In the genomic region with DNA sequence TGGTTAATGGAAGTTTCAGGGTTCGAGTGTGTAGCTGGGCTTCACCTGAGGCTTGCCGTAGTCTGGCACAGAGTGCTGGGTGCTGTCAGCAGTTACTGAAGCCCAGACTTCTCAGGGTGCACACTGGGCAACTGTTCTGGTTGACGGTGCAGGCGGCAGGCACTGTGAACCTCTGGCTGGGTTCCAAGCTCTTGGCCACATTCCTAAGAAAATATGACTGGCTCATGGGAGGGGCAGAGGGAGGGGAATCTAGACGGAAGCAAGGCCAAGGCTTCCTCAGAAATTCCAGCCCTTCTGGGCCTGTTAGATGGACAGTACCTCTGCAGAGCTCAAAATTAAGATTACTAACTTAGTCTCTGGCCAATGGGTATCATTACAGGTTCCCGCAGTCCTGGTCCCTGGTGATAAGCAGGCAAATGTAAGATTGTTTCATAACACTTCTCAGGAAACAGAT, we compare ENCODE assay signal across 7 mouse cellular contexts. TPM values are rescaled to one million over a fixed set of nuclear protein-coding genes. Genes with fewer than 3 reads are reported as not detected.
A peak's percentile ranks its signal among the peaks of the same experiment; 100 is the strongest.
DNase-seq lines count a peak whose midpoint lies in the region; ATAC-seq and TF ChIP-seq lines count a peak whose summit lies in the region.

No protein-coding gene starts in this region.

- no peak overlapping the region for H3K9ac ChIP-seq in kidney, embryonic 14.5 days (ENCODE audit: low read depth, low read length)

- TF ChIP-seq CTCF in E14TG2a.4 (conservative IDR thresholded peaks at IDR 0.05; ENCODE audit: low read length), result no peak

- H3K4me2 ChIP-seq in kidney, embryonic 14.5 days (replicated peaks; ENCODE audit: low read depth, low read length), result no peak overlapping the region

- no peaks in the 10 kb centered on the region for H3K27me3 ChIP-seq in E14TG2a.4 (ENCODE audit: insufficient read depth, low read length)
- no peaks in the 10 kb centered on the region for H3K27me3 ChIP-seq in kidney, embryonic 14.5 days (ENCODE audit: control insufficient read depth, insufficient read depth, low read length)

- H3K9me3 ChIP-seq in E14TG2a.4 (ENCODE audit: low read length), result no peaks in the 10 kb centered on the region
- H3K9me3 ChIP-seq in kidney, embryonic 14.5 days (ENCODE audit: control insufficient read depth, low read length), result no peaks in the 10 kb centered on the region

- H3K27ac ChIP-seq in kidney, embryonic 14.5 days (ENCODE audit: low read depth, low read length), result peak overlapping the region; percentile 19; the same call in 1 of the 2 replicates

- H3K36me3 ChIP-seq in E14TG2a.4 (ENCODE audit: insufficient read depth, low read length), result peaks cover 29% of the 10 kb centered on the region
- H3K36me3 ChIP-seq in kidney, embryonic 14.5 days (ENCODE audit: control insufficient read depth, insufficient read depth, low read length), result no peaks in the 10 kb centered on the region

- 34% methylated on average over 6 of the region's 6 CpGs for WGBS in kidney, embryonic 14.5 days

- peaks cover 95% of the 10 kb centered on the region for H3K4me1 ChIP-seq in E14TG2a.4 (replicated peaks; ENCODE audit: low read depth, low read length)
- H3K4me1 ChIP-seq in kidney, embryonic 14.5 days (ENCODE audit: control insufficient read depth, insufficient read depth, low read length), result peaks cover 14% of the 10 kb centered on the region

- H3K4me3 ChIP-seq in E14TG2a.4 (replicated peaks; ENCODE audit: low read length), result 0 out of 2 replicates have a peak overlapping the region, but pooled peaks have one; percentile 20
- H3K4me3 ChIP-seq in kidney, embryonic 14.5 days (ENCODE audit: low read length), result no peak overlapping the region

- DNase-seq in Muller cell, postnatal 12 days (ENCODE audit: inconsistent ontology term), result peak; percentile 86
- peak; percentile 91 to 92 for DNase-seq in cerebellum, postnatal 14 days
- DNase-seq in heart, adult 9 months (ENCODE audit: low spot score in 2 of 2), result peak; percentile 82 to 88
- peak; percentile 96 for DNase-seq in lung, postnatal 10 days
- DNase-seq in urinary bladder, postnatal 36 days (ENCODE audit: low spot score in 2 of 2), result peak; percentile 78 to 88

- peak; percentile 73 for ATAC-seq in kidney, embryonic 14.5 days (ENCODE audit: low FRiP score, low TSS enrichment)

RNA-seq across cellular contexts. Expression of a gene that starts 13.6 kb away (rescaled TPM):
- 11.2 and 16.6 TPM in 2 replicates for polyA plus RNA-seq in kidney, embryonic 14.5 days (2014; fragmentation: Nextera tagmentation; extraction: Ambion mirVana)
